Mouse (Mus musculus) gastrocnemius, postnatal 14 days (tissue): Measurements from ENCODE around the gene Sgip1. TPM values are rescaled to one million over a fixed set of nuclear protein-coding genes. Genes with fewer than 3 reads are reported as not detected.

Source experiments
- DNase-seq: peaks from one replicate; pipeline ENCODE4 v3.0.0; 2021; ENCODE audit warnings: mixed read lengths
- intact Hi-C: fragments of 180-260 bp; cut with DNase I; formaldehyde crosslinking; loops from one replicate; pipeline ENCODE4 v1.15.1; 2025; ENCODE audit warnings: low total_unique reads
- total RNA-seq, 2 experiments: library from RNA; stranded (reverse); gene quantifications; 2 replicates each; pipeline ENCODE4 v1.2.3; 2021

Gene Sgip1
- total RNA-seq, 2 experiments from 2014 or later: 1.0 to 1.4 TPM

- DNase-seq: no peak
- intact Hi-C loops: no loop called here
Measured at GRCm38 (mm10) chr4:102773225-102773624, 32.1 kb downstream of the Sgip1 start.

- intact Hi-C loops: no loop called here
- DNase-seq: no peak
Measured at GRCm38 (mm10) chr4:102773841-102774240, 32.7 kb downstream of the Sgip1 start.

- DNase-seq: no peak
- intact Hi-C loops: no loop called here
Measured at GRCm38 (mm10) chr4:102774549-102774948, 33.5 kb downstream of the Sgip1 start.

- intact Hi-C loops: no loop called here
- no peak for DNase-seq
Measured at GRCm38 (mm10) chr4:102775596-102776270, 34.6 kb downstream of the Sgip1 start.

DNA sequence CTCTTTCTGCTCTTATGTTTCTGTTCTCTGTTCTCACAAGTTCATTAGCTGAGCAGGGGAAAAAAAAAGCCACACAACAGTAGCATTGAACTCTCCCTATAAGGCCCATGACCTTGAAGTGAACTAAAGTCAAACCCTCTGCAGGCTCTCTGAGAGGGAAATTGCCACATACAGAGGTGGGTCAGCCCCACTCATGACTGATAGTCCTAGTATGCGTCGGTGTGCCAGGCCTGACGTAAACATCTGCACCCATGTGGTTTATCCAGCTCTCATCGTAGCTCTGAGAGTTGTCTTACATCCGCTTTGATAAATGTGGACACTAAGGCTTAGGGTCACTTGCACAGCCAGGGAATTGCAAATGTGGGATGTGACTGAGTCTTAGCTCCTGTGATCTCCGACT is 38.8 kb downstream of the Sgip1 start:
- no peak for DNase-seq
- intact Hi-C loops: no loop called here

DNA sequence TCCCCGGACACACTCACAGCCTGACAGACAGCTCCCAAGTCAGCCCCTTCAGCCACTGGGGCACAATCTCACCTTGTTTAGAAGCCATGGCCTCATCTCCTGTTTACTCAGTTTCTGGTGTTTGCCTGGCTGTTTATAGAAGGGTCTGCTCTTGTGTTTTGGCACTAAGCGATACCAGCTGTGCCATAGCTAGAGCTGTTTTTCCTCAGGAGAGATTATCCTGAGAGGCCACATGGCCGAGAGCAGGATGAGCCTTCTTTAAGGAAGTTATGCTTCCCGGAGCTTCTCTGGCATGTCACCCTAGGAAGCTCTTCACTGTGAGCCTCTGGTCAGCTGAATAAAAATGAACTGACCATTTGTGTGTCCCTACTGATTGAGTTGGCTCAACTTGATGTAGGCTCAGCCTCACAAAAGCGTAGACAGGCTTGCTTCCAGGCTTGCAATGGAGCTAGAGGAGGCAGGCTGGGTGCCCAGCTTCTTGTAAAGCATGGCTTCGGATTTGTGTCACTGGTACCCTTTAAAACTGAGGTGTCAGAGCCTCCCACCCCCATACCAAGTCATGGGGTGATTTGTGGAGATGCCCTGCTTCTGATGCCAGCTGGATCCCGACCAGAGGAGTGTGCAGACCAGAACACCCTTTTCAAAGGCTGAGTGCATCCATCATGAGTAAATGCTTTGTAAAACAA is 42.1 kb downstream of the Sgip1 start:
- peak; percentile 6 for DNase-seq
- intact Hi-C loops: no loop called here

DNA sequence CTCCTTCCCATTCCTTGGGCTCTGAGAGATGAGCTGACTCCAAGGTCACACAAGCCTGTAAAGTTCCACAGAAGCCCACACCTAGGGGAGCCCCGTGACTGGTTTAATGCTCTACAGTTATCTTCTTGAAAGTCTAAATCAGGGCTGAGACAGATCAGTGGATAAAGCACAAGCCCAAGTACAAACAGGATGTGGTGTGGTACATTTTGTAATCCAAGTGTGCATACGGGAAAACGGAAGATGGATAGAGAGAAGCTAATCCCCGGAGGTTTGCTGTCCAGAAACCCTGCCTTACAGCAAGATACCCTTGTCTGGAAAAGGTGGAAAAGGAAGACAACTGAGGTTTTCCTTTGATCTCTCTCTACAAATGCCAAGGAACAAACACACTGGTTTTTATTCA is 44.1 kb downstream of the Sgip1 start:
- DNase-seq: no peak
- intact Hi-C loops: no loop called here

- intact Hi-C loops: no loop called here
- peak; percentile 18 for DNase-seq
Measured at GRCm38 (mm10) chr4:102792100-102792790, 51.1 kb downstream of the Sgip1 start.

DNA sequence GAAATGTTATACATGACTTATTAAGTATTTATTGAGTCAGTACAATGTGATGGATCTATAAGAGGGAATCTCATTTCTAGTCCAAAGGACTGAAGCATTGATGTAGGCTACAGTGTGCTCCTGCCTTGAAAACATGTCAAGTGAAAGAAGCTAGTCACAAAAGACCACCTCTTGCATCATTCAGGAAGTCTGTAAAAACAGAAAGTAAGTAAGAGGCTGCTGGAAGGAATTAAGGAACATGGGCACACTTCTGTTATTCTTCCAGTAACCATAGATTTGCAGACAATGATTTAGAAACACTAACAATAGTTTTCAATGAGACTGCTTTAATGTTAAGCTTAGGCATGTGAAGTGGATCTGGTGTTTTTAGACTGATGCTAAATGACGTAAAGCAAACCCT is 60.4 kb downstream of the Sgip1 start:
- no peak for DNase-seq
- intact Hi-C loops: no loop called here

DNA sequence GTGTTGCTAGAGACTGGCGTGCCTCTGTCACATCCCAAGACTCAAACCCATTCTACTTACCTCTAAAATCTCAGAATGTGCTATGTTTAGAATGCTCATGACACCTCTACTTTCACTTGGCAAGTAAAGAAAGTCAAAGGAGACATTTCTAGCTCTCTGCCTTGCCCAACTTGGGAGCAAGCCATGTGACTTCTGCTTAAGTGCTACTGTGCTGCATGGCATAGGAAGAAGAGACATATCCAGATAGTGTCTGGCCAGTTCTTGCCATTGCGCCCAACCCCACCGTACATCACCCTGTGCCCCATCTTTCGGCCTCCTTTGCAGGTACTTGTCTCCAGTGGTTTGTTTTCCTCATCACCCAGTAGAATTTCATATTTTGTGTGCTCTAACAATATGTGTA is 60.8 kb downstream of the Sgip1 start:
- no peak for DNase-seq
- intact Hi-C loops: no loop called here

DNA sequence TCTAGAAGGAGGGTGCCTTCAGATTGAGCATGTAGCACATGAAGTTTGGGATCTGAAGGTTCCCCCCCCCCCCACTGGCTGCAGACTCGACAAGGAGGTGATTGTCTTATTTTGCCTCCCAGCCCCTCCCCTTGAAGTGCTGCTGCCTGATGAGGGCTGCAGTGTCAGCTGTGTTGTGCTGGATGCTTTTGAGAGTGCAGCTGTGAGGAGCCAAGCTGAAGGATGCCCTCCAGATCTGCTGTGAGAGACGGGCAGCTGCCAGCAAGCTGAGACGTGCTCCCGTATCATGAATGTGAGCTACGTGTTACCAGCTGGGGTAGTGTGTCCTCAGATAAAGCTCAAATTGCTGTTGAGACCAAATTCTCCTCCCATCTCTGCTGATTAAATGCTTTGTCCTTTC is 63.5 kb downstream of the Sgip1 start:
- DNase-seq: no peak
- intact Hi-C loops: no loop called here

DNA sequence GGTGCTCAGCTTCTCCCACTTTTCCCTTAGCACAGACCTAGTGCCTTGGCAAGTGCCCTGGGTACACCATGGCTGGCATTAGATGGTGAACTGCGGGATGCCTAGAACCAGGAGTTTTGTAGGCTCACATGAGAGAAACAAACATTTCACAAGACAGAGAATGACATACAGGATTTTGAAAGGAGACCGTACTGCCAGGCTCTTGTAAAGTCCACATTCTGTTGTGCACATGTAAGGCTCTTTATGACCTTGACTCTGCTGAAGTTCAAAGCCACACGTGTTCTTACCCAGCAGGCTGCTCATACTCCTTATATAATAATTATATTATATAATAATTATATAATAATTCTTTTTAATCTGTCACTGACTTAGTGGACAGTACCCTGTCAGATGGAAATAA is 65.9 kb downstream of the Sgip1 start:
- intact Hi-C loops: no loop called here
- DNase-seq: no peak

- intact Hi-C loops: no loop called here
- no peak for DNase-seq
Measured at GRCm38 (mm10) chr4:102808258-102808657, 67.2 kb downstream of the Sgip1 start.

DNA sequence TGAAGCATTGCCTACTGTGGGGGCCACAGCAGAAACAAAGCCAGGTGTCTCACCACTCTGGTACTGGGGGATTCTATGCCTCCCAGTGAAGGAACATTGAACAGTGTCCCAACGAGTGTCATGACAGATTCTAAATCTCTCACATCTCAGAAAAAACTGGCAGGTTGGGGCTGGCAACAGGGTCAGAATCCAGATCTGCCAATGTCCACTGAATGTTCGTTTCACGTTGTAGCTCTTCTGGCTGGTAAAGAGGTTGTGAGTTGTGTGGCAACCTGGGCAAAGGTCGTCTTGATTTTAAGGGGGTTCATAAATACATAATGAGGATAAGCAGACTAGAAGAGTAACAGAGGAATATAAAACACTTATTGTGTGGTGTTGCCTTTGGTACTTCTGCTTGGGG is 68.2 kb downstream of the Sgip1 start:
- intact Hi-C loops: no loop called here
- DNase-seq: no peak

DNA sequence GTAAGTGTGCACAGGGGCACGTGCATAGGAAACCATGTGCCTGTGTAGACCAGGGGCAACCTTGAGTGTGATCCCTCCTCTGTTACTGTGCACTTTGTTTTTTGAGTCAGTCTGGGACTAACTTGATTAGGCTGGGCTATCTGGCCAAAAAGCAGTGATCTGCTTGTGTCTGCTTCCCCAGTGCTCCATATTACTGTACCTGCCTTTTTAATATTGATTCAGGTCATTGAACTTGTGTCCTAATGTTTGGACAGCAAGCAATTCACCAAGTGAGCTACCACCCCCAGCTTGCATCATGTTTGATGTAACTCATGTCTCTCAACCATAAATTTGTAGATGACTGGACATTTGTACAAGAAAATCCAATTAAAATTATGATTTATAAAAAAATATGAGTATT is 69.2 kb downstream of the Sgip1 start:
- intact Hi-C loops: no loop called here
- DNase-seq: no peak

- DNase-seq: no peak
Measured at GRCm38 (mm10) chr4:102811007-102811805, 70.1 kb downstream of the Sgip1 start.

GRCm38 (mm10) chr4:102813346-102813745 is 72.2 kb downstream of the Sgip1 start:
- no peak for DNase-seq
- intact Hi-C loops: no loop called here

More at GRCm38 (mm10) chr4:102811007-102811805, 70.1 kb downstream of the Sgip1 start:
- intact Hi-C loops: no loop called here

GRCm38 (mm10) chr4:102821786-102822185 is 80.7 kb downstream of the Sgip1 start:
- DNase-seq: no peak
- intact Hi-C loops: no loop called here

DNA sequence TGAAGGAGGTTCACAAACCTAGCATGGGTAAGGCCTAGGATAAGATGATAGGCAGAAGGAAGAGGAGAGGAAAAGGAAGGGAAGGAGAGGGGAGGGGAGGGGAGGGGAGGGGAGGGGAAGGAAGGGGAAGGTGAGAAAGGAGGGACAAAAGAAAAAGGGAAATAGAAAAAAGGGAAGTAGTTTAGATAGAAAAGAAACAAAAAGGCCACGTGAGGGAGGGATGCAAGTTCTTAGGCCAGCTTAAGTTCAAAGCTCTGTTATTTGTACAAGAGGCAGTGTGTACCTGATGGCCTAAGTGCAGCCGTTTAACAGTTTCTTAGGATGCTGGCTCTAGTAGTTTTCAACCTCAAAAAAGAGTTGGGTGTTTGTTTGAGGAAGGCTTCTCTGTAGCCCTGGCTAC is 83.4 kb downstream of the Sgip1 start:
- no peak for DNase-seq
- intact Hi-C loops: no loop called here

- intact Hi-C loops: no loop called here
- DNase-seq: no peak
Measured at GRCm38 (mm10) chr4:102826159-102826558, 85.1 kb downstream of the Sgip1 start.
